ENCODE assay signal across 8 mouse cellular contexts in genomic region chr5:143112281-143113246, GRCm38 (mm10). TPM values are rescaled to one million over a fixed set of nuclear protein-coding genes. Genes with fewer than 3 reads are reported as not detected.
DNase-seq lines count a peak whose midpoint lies in the region; ATAC-seq lines count a peak whose summit lies in the region.

Gene Rnf216, minus strand, starts transcription at chr5:143112994.

- H3K36me3 ChIP-seq in hindbrain, embryonic 14.5 days (replicated peaks; ENCODE audit: control insufficient read depth, insufficient read depth), result no peaks in the 10 kb centered on the region

- H3K27me3 ChIP-seq in hindbrain, embryonic 14.5 days (ENCODE audit: control insufficient read depth, insufficient read depth, low read length), result no peaks in the 10 kb centered on the region

- H3K4me1 ChIP-seq in hindbrain, embryonic 14.5 days (replicated peaks; ENCODE audit: control insufficient read depth, insufficient read depth, low read length), result peaks cover 12% of the 10 kb centered on the region; the same call in 1 of the 2 replicates

- peak within 1 kb of the TSS; percentile 79 for H3K9ac ChIP-seq in hindbrain, embryonic 14.5 days

- peak; percentile 96 for DNase-seq in R1 (ENCODE audit: low read depth, low spot score)
- peak; percentile 94 to 95 for DNase-seq in cerebellum, postnatal 25 days
- DNase-seq in frontal cortex, postnatal 25 days (ENCODE audit: low spot score in 2 of 2), result peak; percentile 92 to 96
- peak; percentile 94 for DNase-seq in hindbrain, embryonic 14.5 days (ENCODE audit: low spot score)
- peak; percentile 93 for DNase-seq in layer of hippocampus, postnatal 36 days
- peak; percentile 96 for DNase-seq in lung, postnatal 36 days
- peak; percentile 98 for DNase-seq in retina, postnatal 1 day
- peak; percentile 88 to 90 for DNase-seq in urinary bladder, adult 18-20 months (ENCODE audit: low spot score in 2 of 2)

- peak; percentile 95 for ATAC-seq in hindbrain, embryonic 14.5 days (ENCODE audit: low FRiP score)

- H3K4me2 ChIP-seq in hindbrain, embryonic 14.5 days (replicated peaks), result peak within 1 kb of the TSS; percentile 97

- H3K9me3 ChIP-seq in hindbrain, embryonic 14.5 days (ENCODE audit: control insufficient read depth, low read length), result no peaks in the 10 kb centered on the region

- 2% methylated on average over 84 of the region's 110 CpGs for WGBS in hindbrain, embryonic 14.5 days

- H3K4me3 ChIP-seq in hindbrain, embryonic 14.5 days (replicated peaks; ENCODE audit: low read length), result peak within 1 kb of the TSS; percentile 95

- H3K27ac ChIP-seq in hindbrain, embryonic 14.5 days, result peak within 1 kb of the TSS; percentile 87

RNA-seq across cellular contexts. Expression of gene Rnf216, which starts in this region (rescaled TPM):
- 29.4 and 29.8 TPM in 2 replicates for polyA plus RNA-seq in hindbrain, embryonic 14.5 days (2014; fragmentation: Nextera tagmentation; extraction: Ambion mirVana)
- 10 to 100 TPM; 49.3 to 51.1 TPM for total RNA-seq in layer of hippocampus, postnatal 36 days (2021)

Comparison
In these comparisons a context has a peak if more than half of its experiments do, and no peak if none do; other contexts are left out.
1. Peak in every context shown above with its lines: DNase-seq, ATAC-seq, H3K4me3 ChIP-seq and H3K27ac ChIP-seq.